Mouse (Mus musculus): ENCODE data around the gene Musk.
A peak's percentile ranks its signal among the peaks of the same experiment; 100 is the strongest.

Gene Musk

GRCm38 (mm10) chr4:58413188-58414185 is 127.7 kb downstream of the Musk start:
- no peak for DNase-seq (ENCODE audit: low spot score)

- no peak for DNase-seq (ENCODE audit: low spot score)
Observed at GRCm38 (mm10) chr4:58415537-58415936, 129.8 kb downstream of the Musk start.

- DNase-seq (ENCODE audit: low spot score), result no peak
Observed at GRCm38 (mm10) chr4:58417319-58417718, 131.6 kb downstream of the Musk start.

GRCm38 (mm10) chr4:58419225-58419624 is 133.5 kb downstream of the Musk start:
- peak; percentile 18 for DNase-seq (ENCODE audit: low spot score)

GRCm38 (mm10) chr4:58423276-58423930 is 137.6 kb downstream of the Musk start:
- no peak for DNase-seq (ENCODE audit: low spot score)

All from layer of hippocampus, adult 11-12 months (tissue).